In the genomic region with DNA sequence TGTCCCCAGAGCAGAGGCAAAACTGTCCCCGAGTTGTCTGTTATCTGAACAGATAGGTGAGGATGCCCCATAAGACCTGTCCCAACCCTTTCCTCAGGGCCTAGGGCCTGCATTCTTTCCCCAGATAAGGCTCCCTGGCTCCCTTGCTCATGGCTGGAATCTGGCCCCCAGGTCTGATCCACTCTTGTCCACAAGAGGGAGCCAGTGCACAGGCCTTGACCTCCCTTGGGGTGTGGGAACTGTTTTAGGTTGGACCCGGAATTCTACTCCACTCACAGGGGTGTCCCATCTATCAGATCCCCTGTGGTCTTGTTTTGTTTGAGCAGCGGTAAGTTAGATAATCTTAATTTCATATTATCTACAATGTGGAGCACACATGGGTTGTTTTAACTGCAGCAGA, we compare ENCODE assay signal across 8 mouse cellular contexts. TPM values are rescaled to one million over a fixed set of nuclear protein-coding genes. Genes with fewer than 3 reads are reported as not detected.
DNase-seq lines count a peak whose midpoint lies in the region; ATAC-seq and TF ChIP-seq lines count a peak whose summit lies in the region.

No protein-coding gene starts in this region.

- H3K36me3 ChIP-seq in embryonic facial prominence, embryonic 11.5 days (replicated peaks; ENCODE audit: control insufficient read depth, insufficient read depth, low read depth, low read length) = no peaks in the 10 kb centered on the region
- H3K36me3 ChIP-seq in liver, embryonic 13.5 days = no peaks in the 10 kb centered on the region
- H3K36me3 ChIP-seq in neural tube, embryonic 12.5 days = no peaks in the 10 kb centered on the region
- H3K36me3 ChIP-seq in stomach, postnatal 0 days (ENCODE audit: control insufficient read depth, insufficient read depth, low read length) = no peaks in the 10 kb centered on the region

- TF ChIP-seq CTCF in stomach, postnatal 0 days (IDR thresholded peaks at IDR 0.05; ENCODE audit: low read depth) = peak; percentile 96

- H3K4me3 ChIP-seq in embryonic facial prominence, embryonic 11.5 days (ENCODE audit: low read depth, low read length) = no peak overlapping the region
- H3K4me3 ChIP-seq in liver, embryonic 13.5 days (replicated peaks) = no peak overlapping the region
- no peak overlapping the region for H3K4me3 ChIP-seq in neural tube, embryonic 12.5 days
- H3K4me3 ChIP-seq in stomach, postnatal 0 days (ENCODE audit: low read depth, low read length) = no peak overlapping the region

- no peak overlapping the region for H3K4me2 ChIP-seq in embryonic facial prominence, embryonic 11.5 days (ENCODE audit: low read depth, low read length)
- no peak overlapping the region for H3K4me2 ChIP-seq in liver, embryonic 13.5 days
- no peak overlapping the region for H3K4me2 ChIP-seq in neural tube, embryonic 12.5 days (replicated peaks)
- H3K4me2 ChIP-seq in stomach, postnatal 0 days (replicated peaks; ENCODE audit: low read depth) = no peak overlapping the region

- peak; percentile 30 for DNase-seq in CD4-positive helper T cell, adult 2 months (ENCODE audit: low read depth, low spot score)
- peak; percentile 72 for DNase-seq in adrenal gland, postnatal 25 days
- DNase-seq in embryonic facial prominence, embryonic 11.5 days (ENCODE audit: low spot score) = peak; percentile 85
- peak; percentile 59 to 73 for DNase-seq in heart, adult 9 months (ENCODE audit: low spot score in 2 of 2)
- peak; percentile 80 for DNase-seq in kidney, postnatal 14 days
- peak; percentile 31 for DNase-seq in liver, embryonic 13.5 days
- DNase-seq in stomach, postnatal 0 days (ENCODE audit: low spot score) = peak; percentile 78

- no peaks in the 10 kb centered on the region for H3K9me3 ChIP-seq in embryonic facial prominence, embryonic 11.5 days (replicated peaks; ENCODE audit: control insufficient read depth, low read length)
- H3K9me3 ChIP-seq in liver, embryonic 13.5 days (replicated peaks) = no peaks in the 10 kb centered on the region
- H3K9me3 ChIP-seq in neural tube, embryonic 12.5 days = no peaks in the 10 kb centered on the region
- no peaks in the 10 kb centered on the region for H3K9me3 ChIP-seq in stomach, postnatal 0 days (ENCODE audit: control insufficient read depth, low read length)

- WGBS in embryonic facial prominence, embryonic 11.5 days = 12% methylated on average over 3 of the region's 3 CpGs
- 6% methylated on average over 3 of the region's 3 CpGs for whole genome bisulfite sequencing in liver, embryonic 13.5 days (ENCODE audit: insufficient replicate concordance)
- 12% methylated on average over 3 of the region's 3 CpGs for WGBS in neural tube, embryonic 12.5 days
- WGBS in stomach, postnatal 0 days = 18% methylated on average over 3 of the region's 3 CpGs

- H3K27ac ChIP-seq in embryonic facial prominence, embryonic 11.5 days (replicated peaks; ENCODE audit: low read depth, low read length) = no peak overlapping the region
- H3K27ac ChIP-seq in liver, embryonic 13.5 days = no peak overlapping the region
- no peak overlapping the region for H3K27ac ChIP-seq in neural tube, embryonic 12.5 days
- no peak overlapping the region for H3K27ac ChIP-seq in stomach, postnatal 0 days (replicated peaks)

- H3K9ac ChIP-seq in embryonic facial prominence, embryonic 11.5 days (replicated peaks; ENCODE audit: low read length) = no peak overlapping the region
- H3K9ac ChIP-seq in liver, embryonic 13.5 days = no peak overlapping the region
- H3K9ac ChIP-seq in neural tube, embryonic 12.5 days = no peak overlapping the region
- H3K9ac ChIP-seq in stomach, postnatal 0 days (ENCODE audit: low read length) = no peak overlapping the region

- H3K27me3 ChIP-seq in embryonic facial prominence, embryonic 11.5 days (ENCODE audit: control insufficient read depth, insufficient read depth, low read length) = no peaks in the 10 kb centered on the region
- H3K27me3 ChIP-seq in liver, embryonic 13.5 days = peaks cover 25% of the 10 kb centered on the region
- H3K27me3 ChIP-seq in neural tube, embryonic 12.5 days (replicated peaks) = 0 out of 2 replicates have a peak, but pooled peaks cover 8% of the 10 kb centered on the region
- H3K27me3 ChIP-seq in stomach, postnatal 0 days (ENCODE audit: control insufficient read depth, insufficient read depth, low read length) = no peaks in the 10 kb centered on the region

- no peak for TF ChIP-seq EP300 in stomach, postnatal 0 days (optimal IDR thresholded peaks at IDR 0.05)

- ATAC-seq in embryonic facial prominence, embryonic 11.5 days (replicated peaks; ENCODE audit: insufficient number of reproducible peaks, low FRiP score, low TSS enrichment, low read depth) = peak; percentile 57; the same call in 1 of the 2 replicates
- no peak for ATAC-seq in liver, embryonic 13.5 days (ENCODE audit: low read depth)
- peak; percentile 52; the same call in 1 of the 2 replicates for ATAC-seq in neural tube, embryonic 12.5 days (ENCODE audit: low FRiP score, low read depth)
- ATAC-seq in stomach, postnatal 0 days (ENCODE audit: low FRiP score, low TSS enrichment) = peak; percentile 69

- H3K4me1 ChIP-seq in embryonic facial prominence, embryonic 11.5 days (ENCODE audit: control insufficient read depth, insufficient read depth, low read length) = 0 out of 2 replicates have a peak, but pooled peaks cover 2% of the 10 kb centered on the region
- H3K4me1 ChIP-seq in liver, embryonic 13.5 days (replicated peaks) = no peaks in the 10 kb centered on the region
- peaks cover 24% of the 10 kb centered on the region for H3K4me1 ChIP-seq in neural tube, embryonic 12.5 days
- no peaks in the 10 kb centered on the region for H3K4me1 ChIP-seq in stomach, postnatal 0 days (replicated peaks; ENCODE audit: control insufficient read depth, insufficient read depth)

RNA-seq across cellular contexts. Expression of gene Arhgap8, which starts 35.1 kb away (rescaled TPM):
- 0.76 TPM in 1 of 2 replicates, not detected in the other for total RNA-seq in adrenal gland, postnatal 25 days (2021)
- 2.8 and 4.2 TPM in 2 replicates for polyA plus RNA-seq in embryonic facial prominence, embryonic 11.5 days (2014; fragmentation: Nextera tagmentation; extraction: Ambion mirVana)
- 0.54 and 0.58 TPM in 2 replicates for polyA plus RNA-seq in liver, embryonic 13.5 days (2015; fragmentation: Nextera tagmentation; extraction: Ambion mirVana)
- polyA plus RNA-seq in neural tube, embryonic 12.5 days (2016; fragmentation: Nextera tagmentation; extraction: Ambion mirVana) = 2.6 and 4.3 TPM in 2 replicates
- 20.2 and 22.0 TPM in 2 replicates for polyA plus RNA-seq in stomach, postnatal 0 days (2015; fragmentation: Nextera tagmentation; extraction: Ambion mirVana)

Comparison
In these comparisons a context has a peak if more than half of its experiments do, and no peak if none do; other contexts are left out.
1. DNase-seq: peak in every context shown above with its lines; median percentile 85 in embryonic facial prominence, embryonic 11.5 days; 80 in kidney, postnatal 14 days; 78 in stomach, postnatal 0 days; 72 in adrenal gland, postnatal 25 days; 66 in heart, adult 9 months; 31 in liver, embryonic 13.5 days; 30 in CD4-positive helper T cell, adult 2 months.